Mouse (Mus musculus) erythroblast, embryonic 14.5 days (primary cell): Measurements from ENCODE around the gene Fhad1. TPM values are rescaled to one million over a fixed set of nuclear protein-coding genes. Genes with fewer than 3 reads are reported as not detected.

Experiments
- H3K27me3 ChIP-seq: 2 replicates; pipeline ENCODE4 v1.6.1; 2012; ENCODE audit warnings: inconsistent platforms; ENCODE audit not compliant: control insufficient read depth
- H3K36me3 ChIP-seq: 2 replicates; pipeline ENCODE4 v1.6.1; 2012; ENCODE audit warnings: mild to moderate bottlenecking, inconsistent platforms; ENCODE audit not compliant: control insufficient read depth
- H3K4me1 ChIP-seq: 2 replicates; pipeline ENCODE4 v1.6.1; 2012; ENCODE audit warnings: inconsistent platforms; ENCODE audit not compliant: control insufficient read depth
- H3K4me3 ChIP-seq: replicated peaks from 2 replicates; pipeline ENCODE3; 2012; ENCODE audit warnings: moderate library complexity, mild to moderate bottlenecking, inconsistent platforms
- H3K9me3 ChIP-seq: 2 replicates; pipeline ENCODE4 v1.6.1; 2012; ENCODE audit warnings: low read length, inconsistent platforms, mixed read lengths; ENCODE audit not compliant: control insufficient read depth
- GATA1 ChIP-seq: IDR thresholded peaks from 2 replicates; pipeline ENCODE4 v1.6.1; 2012; ENCODE audit warnings: low read length, inconsistent platforms, mixed read lengths
- TAL1 ChIP-seq: IDR thresholded peaks from 3 replicates; pipeline ENCODE4 v1.6.1; 2012; ENCODE audit warnings: low read length, inconsistent platforms, mixed read lengths
- polyA plus RNA-seq: library from polyadenylated mRNA; stranded (reverse); fragments of >175 nt; gene quantifications from 2 replicates; pipeline ENCODE4 v1.2.3, GENCODE M21; 2012

The Fhad1 gene
- polyA plus RNA-seq, 1 experiment = not detected

GRCm38 (mm10) chr4:141875481-141876108 is 139.3 kb downstream of the Fhad1 start:
- Histone ChIP-seq H3K4me1 (peaks cover 59% of the 10 kb centered on the region), H3K27me3 (peaks cover 40% of the 10 kb centered on the region), H3K4me3 (peak overlapping the region; percentile 84), H3K9me3 (no peaks in the 10 kb centered on the region), H3K36me3 (peaks cover 18% of the 10 kb centered on the region)
- no peak for TF ChIP-seq GATA1
- no peak for TF ChIP-seq TAL1

- Histone ChIP-seq H3K4me3 (peak within 1 kb of the TSS; percentile 84), H3K4me1 (peaks cover 61% of the 10 kb centered on the region)
Measured at GRCm38 (mm10) chr4:141874601-141875460, 140.1 kb downstream of the Fhad1 start, which contains the start of gene Efhd2. Gene Efhd2 (minus strand): TSS chr4:141874920.

GRCm38 (mm10) chr4:141874111-141874600 is 140.7 kb downstream of the Fhad1 start:
- H3K36me3 ChIP-seq = peaks cover 30% of the 10 kb centered on the region
- peak overlapping the region; percentile 84 for H3K4me3 ChIP-seq
- TF ChIP-seq GATA1 (no peak), TAL1 (no peak)
- H3K9me3 ChIP-seq = no peaks in the 10 kb centered on the region
- peaks cover 30% of the 10 kb centered on the region for H3K27me3 ChIP-seq
- peaks cover 65% of the 10 kb centered on the region for H3K4me1 ChIP-seq

More at GRCm38 (mm10) chr4:141874601-141875460, 140.1 kb downstream of the Fhad1 start, which contains the start of gene Efhd2:
- Histone ChIP-seq H3K9me3 (no peaks in the 10 kb centered on the region), H3K36me3 (peaks cover 25% of the 10 kb centered on the region), H3K27me3 (peaks cover 34% of the 10 kb centered on the region)
- TF ChIP-seq GATA1 (peak; percentile 44), TAL1 (peak; percentile 71)

- no peak for TF ChIP-seq TAL1
- no peak for TF ChIP-seq GATA1
- H3K9me3 ChIP-seq = no peaks in the 10 kb centered on the region
- H3K27me3 ChIP-seq = peaks cover 20% of the 10 kb centered on the region
- peaks cover 37% of the 10 kb centered on the region for H3K36me3 ChIP-seq
- peaks cover 65% of the 10 kb centered on the region for H3K4me1 ChIP-seq
- H3K4me3 ChIP-seq = peak overlapping the region; percentile 84
Measured at GRCm38 (mm10) chr4:141872977-141873376, 141.9 kb downstream of the Fhad1 start.

GRCm38 (mm10) chr4:141871909-141872308 is 143.0 kb downstream of the Fhad1 start:
- no peaks in the 10 kb centered on the region for H3K9me3 ChIP-seq
- peaks cover 11% of the 10 kb centered on the region for H3K27me3 ChIP-seq
- H3K36me3 ChIP-seq = peaks cover 39% of the 10 kb centered on the region
- H3K4me1 ChIP-seq = peaks cover 67% of the 10 kb centered on the region
- H3K4me3 ChIP-seq = peak overlapping the region; percentile 12
- TF ChIP-seq GATA1 (no peak), TAL1 (no peak)

- Histone ChIP-seq H3K4me1 (peaks cover 64% of the 10 kb centered on the region), H3K9me3 (no peaks in the 10 kb centered on the region), H3K27me3 (peaks cover 7% of the 10 kb centered on the region), H3K36me3 (peaks cover 39% of the 10 kb centered on the region), H3K4me3 (no peak overlapping the region)
- TF ChIP-seq GATA1 = no peak
- TF ChIP-seq TAL1 = no peak
Measured at GRCm38 (mm10) chr4:141871333-141871725, 143.6 kb downstream of the Fhad1 start.

- Histone ChIP-seq H3K9me3 (no peaks in the 10 kb centered on the region), H3K4me3 (no peak overlapping the region), H3K36me3 (peaks cover 39% of the 10 kb centered on the region), H3K4me1 (peaks cover 59% of the 10 kb centered on the region), H3K27me3 (peaks cover 4% of the 10 kb centered on the region; the same call in 1 of the 2 replicates)
- no peak for TF ChIP-seq TAL1
- no peak for TF ChIP-seq GATA1
Measured at GRCm38 (mm10) chr4:141870666-141871332, 144.1 kb downstream of the Fhad1 start.

- no peak overlapping the region for H3K4me3 ChIP-seq
- no peaks in the 10 kb centered on the region for H3K9me3 ChIP-seq
- H3K36me3 ChIP-seq = peaks cover 45% of the 10 kb centered on the region
- TF ChIP-seq GATA1 (no peak), TAL1 (no peak)
- peaks cover 48% of the 10 kb centered on the region for H3K4me1 ChIP-seq
- H3K27me3 ChIP-seq = no peaks in the 10 kb centered on the region
Measured at GRCm38 (mm10) chr4:141869436-141870215, 145.3 kb downstream of the Fhad1 start.
